ENCODE assay signal across 13 mouse cellular contexts in genomic region chr13:30198101-30198570, GRCm38 (mm10).
DNase-seq lines count a peak whose midpoint lies in the region; ATAC-seq and TF ChIP-seq lines count a peak whose summit lies in the region.
"Had no signal": no experiment of that assay in that cellular context is flagged by ENCODE, and none has a peak within 500 bp of the region (broad histone marks: within the 10 kb centered on the region; RNA-seq: fewer than 3 reads in every experiment).

No protein-coding gene starts in this region.

- no peak overlapping the region for H3K4me2 ChIP-seq in intestine, embryonic 15.5 days (replicated peaks)
- no peak overlapping the region for H3K4me2 ChIP-seq in intestine, postnatal 0 days (replicated peaks; ENCODE audit: low read depth)
- H3K4me2 ChIP-seq: heart, embryonic 13.5 days; limb, embryonic 13.5 days had no signal

- intact Hi-C loops in left cerebral cortex, adult 2 months (cut with DNase I): no loop called here
- intact Hi-C loops in left cerebral cortex, postnatal 14 days (cut with DNase I): no loop called here

- H3K27ac ChIP-seq in intestine, embryonic 15.5 days: 0 out of 2 replicates have a peak overlapping the region, but pooled peaks have one; percentile 7
- no peak overlapping the region for H3K27ac ChIP-seq in intestine, postnatal 0 days (ENCODE audit: low read depth, low read length)
- peak overlapping the region; percentile 21 for H3K27ac ChIP-seq in bone marrow macrophage, adult 2 months (ENCODE audit: insufficient read depth, low read depth, low read length)
- H3K27ac ChIP-seq in macrophage: peak overlapping the region; percentile 19; the same call in 1 of the 2 replicates
- no peak overlapping the region for H3K27ac ChIP-seq in left cerebral cortex, adult 2 months
- H3K27ac ChIP-seq: heart, embryonic 13.5 days; limb, embryonic 13.5 days had no signal

- peak; percentile 29 for DNase-seq in thymus, postnatal 25 days
- DNase-seq in layer of hippocampus, postnatal 25 days (ENCODE audit: extremely low spot score in 1 of 2, low spot score in 1 of 2): no peak
- DNase-seq in left cerebral cortex, adult 2 months (ENCODE audit: extremely low spot score in 1 of 2, low spot score in 2 of 2): no peak
- no peak for DNase-seq in left cerebral cortex, postnatal 14 days (ENCODE audit: low spot score in 2 of 2)
- DNase-seq: kidney, adult 8-10 months; right cerebral cortex, postnatal 4 days had no signal

- no peak overlapping the region for H3K4me3 ChIP-seq in intestine, embryonic 15.5 days (replicated peaks)
- H3K4me3 ChIP-seq in intestine, postnatal 0 days (ENCODE audit: low read depth, low read length): no peak overlapping the region
- peak overlapping the region; percentile 41 for H3K4me3 ChIP-seq in bone marrow macrophage, adult 2 months (ENCODE audit: insufficient read depth, low read length)
- H3K4me3 ChIP-seq in macrophage (ENCODE audit: inconsistent target): peak overlapping the region; percentile 24
- no peak overlapping the region for H3K4me3 ChIP-seq in left cerebral cortex, adult 2 months
- H3K4me3 ChIP-seq: heart, embryonic 13.5 days; limb, embryonic 13.5 days; myocyte had no signal

- no peak overlapping the region for H3K9ac ChIP-seq in intestine, embryonic 15.5 days
- no peak overlapping the region for H3K9ac ChIP-seq in intestine, postnatal 0 days (ENCODE audit: low read depth, low read length)
- H3K9ac ChIP-seq: heart, embryonic 13.5 days; limb, embryonic 13.5 days had no signal

- H3K4me1 ChIP-seq in intestine, embryonic 15.5 days (replicated peaks): no peaks in the 10 kb centered on the region
- no peaks in the 10 kb centered on the region; the same call in 1 of the 2 replicates for H3K4me1 ChIP-seq in intestine, postnatal 0 days (replicated peaks; ENCODE audit: control insufficient read depth, insufficient read depth, low read length)
- peaks cover 19% of the 10 kb centered on the region for H3K4me1 ChIP-seq in bone marrow macrophage, adult 2 months (ENCODE audit: control insufficient read depth, insufficient read depth, low read length)
- H3K4me1 ChIP-seq: heart, embryonic 13.5 days had no signal

- 84% methylated on average over 9 of the region's 9 CpGs for WGBS in intestine, embryonic 15.5 days
- 77% methylated on average over 9 of the region's 9 CpGs for WGBS in intestine, postnatal 0 days
- WGBS in macrophage (ENCODE audit: missing documents): 0% methylated on average over 9 of the region's 9 CpGs

- H3K79me2 ChIP-seq in macrophage (ENCODE audit: inconsistent target): no peaks in the 10 kb centered on the region

- no peaks in the 10 kb centered on the region for H3K36me3 ChIP-seq in intestine, embryonic 15.5 days
- no peaks in the 10 kb centered on the region for H3K36me3 ChIP-seq in intestine, postnatal 0 days (ENCODE audit: control insufficient read depth, insufficient read depth)
- H3K36me3 ChIP-seq in macrophage (ENCODE audit: inconsistent target): no peaks in the 10 kb centered on the region
- H3K36me3 ChIP-seq: heart, embryonic 13.5 days; limb, embryonic 13.5 days had no signal

- TF ChIP-seq CTCF in intestine, postnatal 0 days (IDR thresholded peaks at IDR 0.05; ENCODE audit: low read depth): no peak
- no peak for TF ChIP-seq CTCF in bone marrow macrophage, adult 2 months (IDR thresholded peaks at IDR 0.05; ENCODE audit: low read depth, low read length)
- TF ChIP-seq CTCF in left cerebral cortex, adult 2 months (IDR thresholded peaks at IDR 0.05): no peak

- no peak for TF ChIP-seq POLR2A in bone marrow macrophage, adult 2 months (IDR thresholded peaks at IDR 0.05; ENCODE audit: borderline replicate concordance, low read depth, low read length)

- no peak for ATAC-seq in intestine, embryonic 15.5 days
- no peak for ATAC-seq in intestine, postnatal 0 days

- no peaks in the 10 kb centered on the region for H3K9me3 ChIP-seq in intestine, embryonic 15.5 days
- no peaks in the 10 kb centered on the region for H3K9me3 ChIP-seq in intestine, postnatal 0 days (ENCODE audit: control insufficient read depth)
- H3K9me3 ChIP-seq: heart, embryonic 13.5 days; limb, embryonic 13.5 days had no signal

- H3K27me3 ChIP-seq in intestine, embryonic 15.5 days (replicated peaks): no peaks in the 10 kb centered on the region
- no peaks in the 10 kb centered on the region for H3K27me3 ChIP-seq in intestine, postnatal 0 days (replicated peaks; ENCODE audit: control insufficient read depth, insufficient read depth, low read length)
- H3K27me3 ChIP-seq: heart, embryonic 13.5 days; limb, embryonic 13.5 days had no signal

Comparison
In these comparisons a context has a peak if more than half of its experiments do, and no peak if none do; other contexts are left out.
1. H3K27ac ChIP-seq: peak in intestine, embryonic 15.5 days (single experiment), bone marrow macrophage, adult 2 months (single experiment) and macrophage (single experiment); none in intestine, postnatal 0 days (single experiment) and left cerebral cortex, adult 2 months (single experiment).
2. H3K4me3 ChIP-seq: peak in bone marrow macrophage, adult 2 months (single experiment) and macrophage (single experiment); none in intestine, embryonic 15.5 days (single experiment), intestine, postnatal 0 days (single experiment) and left cerebral cortex, adult 2 months (single experiment).